Mouse (Mus musculus): Measurements from ENCODE around the gene Zg16.
"Not testable (repeated sequence)": the region's sequence is repeated elsewhere in the genome, so short reads cannot be mapped to it uniquely, and the experiment has no call there.

Zg16 gene

GRCm38 (mm10) chr7:127104560-127105332, 17.6 kb upstream of the Zg16 start:
- peak; percentile 74 to 82 for DNase-seq (ENCODE audit: low spot score in 2 of 2)

- no peak for DNase-seq (ENCODE audit: low spot score in 2 of 2)
These were observed 16.8 kb upstream of the Zg16 start for GRCm38 (mm10) chr7:127103960-127104359.

GRCm38 (mm10) chr7:127102148-127102547, 15.0 kb upstream of the Zg16 start:
- DNase-seq (ENCODE audit: low spot score in 2 of 2): no peak

- DNase-seq (ENCODE audit: low spot score in 2 of 2): no peak
These were observed 14.4 kb upstream of the Zg16 start for GRCm38 (mm10) chr7:127101451-127102016.

GRCm38 (mm10) chr7:127099528-127099927, 12.4 kb upstream of the Zg16 start:
- no peak for DNase-seq (ENCODE audit: low spot score in 2 of 2)

- no peak for DNase-seq (ENCODE audit: low spot score in 2 of 2)
These were observed 11.8 kb upstream of the Zg16 start for GRCm38 (mm10) chr7:127098950-127099349.

GRCm38 (mm10) chr7:127098521-127098920, 11.4 kb upstream of the Zg16 start:
- no peak for DNase-seq (ENCODE audit: low spot score in 2 of 2)

GRCm38 (mm10) chr7:127096456-127096855, 9.3 kb upstream of the Zg16 start:
- no peak for DNase-seq (ENCODE audit: low spot score in 2 of 2)

- no peak for DNase-seq (ENCODE audit: low spot score in 2 of 2)
These were observed 6.8 kb upstream of the Zg16 start for GRCm38 (mm10) chr7:127093914-127094313.

- DNase-seq (ENCODE audit: low spot score in 2 of 2): peak; percentile 61 to 77
These were observed 4.2 kb upstream of the Zg16 start, which contains the start of gene AI467606 for GRCm38 (mm10) chr7:127091114-127091896. Gene AI467606 (plus strand): TSS chr7:127091359.

GRCm38 (mm10) chr7:127090154-127091113, 3.3 kb upstream of the Zg16 start:
- DNase-seq (ENCODE audit: low spot score in 2 of 2): no peak

GRCm38 (mm10) chr7:127088901-127089845, 2.0 kb upstream of the Zg16 start:
- peak in 1 of 2 experiments; percentile 10 for DNase-seq (ENCODE audit: low spot score in 2 of 2)

GRCm38 (mm10) chr7:127088083-127088482, 955 bp upstream of the Zg16 start:
- no peak for DNase-seq (ENCODE audit: low spot score in 2 of 2)

GRCm38 (mm10) chr7:127085751-127086150, 1.4 kb downstream of the Zg16 start:
- DNase-seq (ENCODE audit: low spot score in 2 of 2): not testable (repeated sequence)

- no peak for DNase-seq (ENCODE audit: low spot score in 2 of 2)
These were observed 2.3 kb downstream of the Zg16 start for GRCm38 (mm10) chr7:127084794-127085193.

GRCm38 (mm10) chr7:127083689-127084088, 3.4 kb downstream of the Zg16 start:
- no peak for DNase-seq (ENCODE audit: low spot score in 2 of 2)

GRCm38 (mm10) chr7:127082995-127083394, 4.1 kb downstream of the Zg16 start:
- DNase-seq (ENCODE audit: low spot score in 2 of 2): no peak

GRCm38 (mm10) chr7:127082271-127082670, 4.9 kb downstream of the Zg16 start:
- DNase-seq (ENCODE audit: low spot score in 2 of 2): no peak

- DNase-seq (ENCODE audit: low spot score in 2 of 2): no peak
These were observed 7.1 kb downstream of the Zg16 start for GRCm38 (mm10) chr7:127080045-127080444.

- no peak for DNase-seq (ENCODE audit: low spot score in 2 of 2)
These were observed 9.4 kb downstream of the Zg16 start for GRCm38 (mm10) chr7:127077692-127078091.

All from heart, adult 9 months (tissue).